Mouse (Mus musculus): ENCODE data around the gene Colq.

- TF ChIP-seq CTCF (IDR thresholded peaks at IDR 0.05; ENCODE audit: borderline replicate concordance, extremely low read depth, insufficient read depth, insufficient read length) (no peak), POLR2A (IDR thresholded peaks at IDR 0.05; ENCODE audit: borderline replicate concordance, extremely low read depth, insufficient read depth, insufficient read length, poor library complexity, severe bottlenecking) (no peak)
Observed at GRCm38 (mm10) chr14:31565478-31566212, 25.5 kb downstream of the Colq start.
